Mouse (Mus musculus): ENCODE measurements around the gene Eif5a.

GRCm38 (mm10) chr11:69915667-69916627 is 5.8 kb downstream of the Eif5a start:
- no peak for TF ChIP-seq E2F4 (IDR thresholded peaks at IDR 0.05; ENCODE audit: insufficient read depth)
- TF ChIP-seq USF1 (IDR thresholded peaks at IDR 0.05; ENCODE audit: low read depth) = no peak

All from myocyte (in vitro differentiated cells).